Mouse (Mus musculus): ENCODE results near the gene Taar3.

Taar3 gene

DNA sequence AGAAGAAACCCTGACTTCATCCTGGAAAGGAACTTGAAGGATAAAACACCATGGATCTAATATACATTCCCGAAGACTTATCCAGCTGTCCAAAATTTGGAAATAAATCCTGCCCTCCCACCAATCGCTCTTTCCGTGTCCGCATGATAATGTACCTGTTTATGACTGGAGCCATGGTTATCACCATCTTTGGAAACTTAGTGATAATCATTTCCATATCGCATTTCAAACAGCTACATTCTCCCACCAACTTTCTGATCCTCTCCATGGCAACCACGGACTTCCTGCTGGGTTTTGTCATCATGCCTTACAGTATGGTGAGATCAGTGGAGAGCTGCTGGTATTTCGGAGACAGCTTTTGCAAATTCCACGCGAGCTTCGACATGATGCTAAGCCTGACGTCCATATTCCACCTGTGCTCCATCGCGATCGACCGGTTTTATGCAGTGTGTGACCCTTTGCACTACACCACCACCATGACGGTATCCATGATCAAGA lies at the start of gene Taar3:
TSS of gene Taar3 (plus strand) at position 51 of the 498 bp plus-strand sequence.
- DNase-seq (ENCODE audit: low spot score in 2 of 2), result no peak

DNA sequence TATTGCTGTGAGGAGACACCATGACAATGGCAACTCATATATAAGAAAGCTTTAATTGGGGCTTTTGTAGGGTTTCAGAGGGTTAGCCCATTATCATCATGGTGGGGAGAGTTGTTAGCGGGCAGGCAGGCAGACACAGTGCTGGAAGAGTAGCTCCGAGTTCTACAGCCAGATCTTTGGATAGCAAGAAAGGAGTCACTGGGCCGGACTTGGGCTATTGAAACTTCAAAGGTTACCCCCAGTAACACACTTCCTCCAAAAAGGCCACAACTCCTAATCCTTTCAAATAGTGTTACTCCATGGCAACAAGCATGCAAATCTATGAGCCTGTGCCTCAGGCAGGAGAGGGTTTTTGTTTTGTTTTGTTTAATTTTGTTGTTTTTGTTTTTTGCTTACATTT lies 48.2 kb upstream of the Taar3 start:
- DNase-seq (ENCODE audit: low spot score in 2 of 2), result no peak

DNA sequence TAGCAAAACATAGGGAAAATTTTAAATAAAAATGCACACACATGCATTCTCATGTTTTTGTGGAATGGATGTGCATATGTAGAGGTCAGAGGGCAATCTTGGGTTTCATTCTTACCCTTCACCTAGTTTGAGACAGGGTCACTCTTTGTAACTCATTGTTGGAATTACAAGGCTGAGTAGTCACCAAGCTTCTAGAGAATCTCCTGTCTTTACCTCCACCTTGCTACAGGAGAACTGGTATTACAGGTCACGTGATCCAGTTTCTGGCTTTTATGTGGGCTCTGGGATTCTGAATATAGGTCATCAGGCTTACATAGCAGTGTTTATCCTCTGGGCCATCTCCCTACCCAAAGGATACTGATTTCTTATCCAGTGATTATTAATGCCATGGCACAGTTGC lies 43.7 kb upstream of the Taar3 start:
- no peak for DNase-seq (ENCODE audit: low spot score in 2 of 2)

DNA sequence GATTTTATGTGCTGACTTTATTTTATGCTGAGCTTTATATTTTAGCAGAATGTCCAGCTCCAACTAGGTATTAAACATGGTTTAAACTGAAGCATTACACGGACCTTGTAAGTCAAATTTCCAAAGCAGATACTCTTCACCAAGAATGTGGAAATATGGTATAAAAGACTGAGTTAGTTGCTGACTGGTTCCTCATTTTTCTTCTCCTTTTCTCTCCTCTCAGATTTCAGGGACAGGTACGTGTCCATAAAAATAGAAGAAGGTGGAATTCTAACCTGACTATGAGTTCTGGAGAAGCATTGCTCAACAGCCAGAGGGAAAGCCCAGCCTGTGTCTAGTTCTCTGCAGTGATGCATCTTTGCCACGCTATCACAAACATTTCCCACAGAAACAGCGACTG lies 29.3 kb upstream of the Taar3 start, which contains the start of gene Taar1:
TSS of gene Taar1 (plus strand) at position 301 of the 400 bp plus-strand sequence.
- no peak for DNase-seq (ENCODE audit: low spot score in 2 of 2)

DNA sequence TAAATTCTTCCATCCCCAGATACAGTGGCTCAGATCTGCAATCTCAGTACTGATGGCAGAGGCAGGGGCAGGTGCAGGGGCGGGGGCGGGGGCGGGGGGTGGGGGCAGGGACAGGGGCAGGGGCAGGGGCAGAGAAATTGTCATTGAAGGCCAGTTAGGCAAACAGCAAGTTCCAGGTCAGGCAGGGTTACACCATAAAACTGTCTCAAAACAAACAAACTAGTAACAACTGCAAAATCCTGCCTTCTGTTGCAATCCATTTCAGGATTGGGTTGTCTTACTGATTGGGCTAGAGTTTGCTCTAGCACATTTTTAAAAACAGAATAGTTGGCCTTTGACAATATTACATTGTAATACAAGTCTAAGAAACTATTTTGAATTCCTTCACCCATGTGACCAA lies 26.9 kb upstream of the Taar3 start:
- no peak for DNase-seq (ENCODE audit: low spot score in 2 of 2)

DNA sequence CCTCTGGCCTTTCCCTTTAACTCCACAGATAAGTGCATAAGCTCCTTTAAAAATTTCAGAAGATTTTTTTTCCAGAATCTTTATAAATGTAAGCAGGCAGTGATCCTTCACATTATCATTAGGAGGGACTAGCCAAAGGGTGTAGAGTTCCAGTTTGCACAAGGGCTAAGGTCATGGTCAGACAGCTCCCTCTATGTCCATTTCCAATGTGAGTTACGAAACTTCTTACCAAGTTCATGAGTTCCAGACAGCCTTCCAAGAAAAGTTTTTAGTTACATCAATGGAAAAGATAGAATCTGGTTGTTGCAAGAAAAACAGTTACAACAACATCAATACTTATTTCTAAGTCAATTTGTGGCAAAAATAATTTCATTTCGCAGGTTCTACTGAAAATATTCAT lies 25.4 kb upstream of the Taar3 start:
- no peak for DNase-seq (ENCODE audit: low spot score in 2 of 2)

DNA sequence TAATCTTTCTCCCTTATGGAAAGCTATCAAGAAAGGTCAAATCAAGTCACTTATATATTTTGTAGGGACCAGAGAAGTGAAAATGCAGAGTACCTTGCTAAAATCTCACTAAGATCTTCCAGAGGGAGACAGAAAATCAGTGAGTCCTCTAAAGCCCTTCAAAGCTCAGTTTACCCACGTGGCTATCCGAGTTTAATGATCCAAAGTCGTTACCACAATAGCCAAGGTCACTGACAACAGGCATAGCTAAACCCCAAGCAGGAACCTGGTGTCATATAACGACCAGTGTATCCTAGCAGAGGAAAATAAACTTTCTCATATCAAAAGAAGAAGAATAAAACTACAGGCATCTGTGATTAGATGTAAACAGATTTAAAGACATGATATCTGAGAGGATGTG lies 11.7 kb upstream of the Taar3 start:
- no peak for DNase-seq (ENCODE audit: low spot score in 2 of 2)

DNA sequence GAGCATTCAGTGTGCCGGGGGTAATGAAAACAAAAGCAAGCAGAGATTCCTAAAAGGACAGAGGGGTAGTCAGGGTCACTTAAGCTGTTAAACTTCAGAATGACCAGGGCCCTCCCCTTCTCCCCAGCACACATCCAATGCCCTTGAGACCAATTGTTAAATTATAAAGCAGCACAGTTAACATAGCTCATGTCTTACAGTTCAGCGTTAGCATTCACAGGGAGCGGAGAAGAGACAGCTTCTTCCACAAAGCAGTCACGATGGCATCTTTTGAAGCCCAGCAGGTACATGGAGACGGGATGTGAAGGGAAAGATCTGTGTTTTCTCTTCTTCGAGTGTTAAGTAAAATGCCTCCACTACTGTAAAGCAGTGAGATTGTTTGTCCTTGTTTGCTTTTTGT lies 11.0 kb upstream of the Taar3 start, which contains the start of gene Taar2:
TSS of gene Taar2 (plus strand) at position 261 of the 400 bp plus-strand sequence.
- DNase-seq (ENCODE audit: low spot score in 2 of 2), result no peak

DNA sequence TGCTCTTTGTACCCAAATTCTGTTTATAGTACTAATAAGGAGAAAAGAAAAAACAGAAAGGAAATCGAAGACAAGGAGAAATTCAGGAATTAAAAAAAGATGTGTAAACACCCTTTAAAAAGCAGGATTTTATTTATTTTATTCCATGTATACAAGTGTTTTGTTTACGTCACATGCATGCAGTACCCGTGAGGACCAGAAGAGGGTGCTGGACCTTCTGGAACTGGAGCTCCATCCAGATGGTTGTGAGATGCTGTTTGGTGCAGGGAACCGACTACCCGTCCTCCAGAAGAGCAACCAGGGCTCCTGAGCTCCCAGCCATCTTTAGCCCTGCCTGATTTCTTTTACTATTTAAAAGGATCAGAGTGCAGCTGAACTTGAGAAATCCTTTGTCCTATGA lies 6.9 kb upstream of the Taar3 start:
- no peak for DNase-seq (ENCODE audit: low spot score in 2 of 2)

DNA sequence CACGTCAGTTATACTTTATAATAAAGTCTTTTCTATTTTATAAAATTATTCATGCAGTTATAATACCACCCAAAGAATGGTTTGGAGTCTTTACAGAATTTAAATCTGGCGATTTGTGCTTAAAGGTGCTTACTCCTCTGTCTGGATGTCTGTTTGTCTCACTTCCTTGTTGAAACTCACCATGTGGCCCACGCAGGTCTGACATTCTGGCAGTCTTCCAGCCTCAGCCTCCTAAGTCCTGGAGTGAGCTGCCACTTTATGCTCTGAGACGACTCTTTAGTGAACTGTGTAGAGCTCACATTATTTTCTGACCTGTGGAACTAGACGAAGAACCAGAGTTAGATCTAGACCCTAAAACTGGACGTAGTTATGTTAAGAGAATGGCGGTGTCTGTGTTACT lies 1.3 kb upstream of the Taar3 start:
- no peak for DNase-seq (ENCODE audit: low spot score in 2 of 2)

DNA sequence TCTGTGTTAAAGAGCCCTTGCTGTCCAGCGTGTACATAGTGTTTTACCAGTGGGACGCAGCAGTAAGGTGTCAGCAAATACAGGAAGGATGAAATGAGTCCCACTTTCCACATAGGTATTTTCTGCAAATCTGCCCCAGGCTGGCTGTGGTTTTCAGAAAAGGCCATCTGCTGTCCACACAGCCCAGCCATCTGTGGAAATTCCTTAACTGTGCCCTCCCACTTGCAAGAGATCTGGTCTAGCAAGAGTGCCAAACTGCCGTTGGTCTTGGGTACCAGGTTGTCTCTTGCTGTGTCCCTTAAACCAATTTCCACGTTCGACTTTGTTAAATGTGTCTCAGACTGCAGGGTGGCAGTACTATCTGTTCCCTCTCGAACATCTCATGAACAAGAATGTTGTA lies 2.4 kb downstream of the Taar3 start:
- no peak for DNase-seq (ENCODE audit: low spot score in 2 of 2)

DNA sequence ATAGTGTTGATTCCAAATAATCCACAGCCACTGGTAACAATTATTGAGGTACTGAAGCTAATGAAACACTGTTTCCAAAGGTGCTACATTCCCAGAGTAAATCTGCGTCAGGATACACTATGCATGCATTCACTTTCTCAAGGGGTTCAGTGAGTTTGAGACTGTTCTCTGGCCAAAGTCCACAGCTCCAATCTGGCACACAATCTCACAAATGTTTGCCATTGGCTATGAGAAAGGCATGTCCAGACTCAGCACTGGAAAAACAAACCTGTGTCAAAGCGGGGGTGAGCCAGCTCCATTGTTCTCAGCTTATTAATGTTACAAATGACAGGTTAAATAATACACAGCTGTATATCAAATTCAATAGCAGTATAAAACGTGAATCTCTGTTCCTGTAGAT lies 9.7 kb downstream of the Taar3 start:
- DNase-seq (ENCODE audit: low spot score in 2 of 2), result no peak

DNA sequence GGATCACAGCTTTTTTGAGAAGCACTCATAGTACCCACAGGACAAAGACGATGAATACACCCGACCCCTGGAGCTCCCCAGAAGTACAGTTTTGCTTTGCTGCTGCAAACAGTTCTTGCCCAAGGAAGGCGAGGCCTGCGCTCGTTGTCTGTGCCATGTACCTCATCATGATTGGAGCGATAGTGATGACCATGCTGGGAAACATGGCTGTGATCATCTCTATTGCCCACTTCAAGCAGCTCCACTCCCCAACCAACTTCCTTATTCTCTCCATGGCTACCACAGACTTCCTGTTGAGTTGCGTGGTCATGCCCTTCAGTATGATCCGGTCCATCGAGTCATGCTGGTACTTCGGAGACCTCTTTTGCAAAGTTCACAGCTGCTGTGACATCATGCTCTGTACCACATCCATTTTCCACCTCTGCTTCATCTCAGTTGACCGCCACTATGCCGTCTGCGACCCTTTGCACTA lies 11.1 kb downstream of the Taar3 start, which contains the start of gene Taar4:
TSS of gene Taar4 (plus strand) at position 51 of the 472 bp plus-strand sequence.
- no peak for DNase-seq (ENCODE audit: low spot score in 2 of 2)

DNA sequence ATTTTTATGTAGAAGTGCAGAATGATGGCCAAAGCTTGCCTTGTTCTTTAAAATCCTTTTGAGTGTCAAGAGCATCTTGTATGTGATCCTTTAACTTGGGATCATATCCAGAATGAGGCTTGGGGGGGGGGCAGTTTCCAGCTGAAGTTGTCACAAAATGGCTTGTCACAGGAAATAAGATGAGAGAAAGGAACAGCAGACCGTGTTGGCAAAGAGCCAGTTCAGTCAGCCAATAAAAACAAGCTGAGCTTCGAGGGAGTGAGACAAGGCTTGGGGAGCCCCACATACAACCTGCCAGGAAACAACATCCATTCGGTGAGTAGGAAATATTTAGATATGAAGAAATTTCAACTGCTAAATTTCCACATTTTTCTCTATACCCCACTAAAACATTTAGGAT lies 14.1 kb downstream of the Taar3 start:
- DNase-seq (ENCODE audit: low spot score in 2 of 2), result no peak

DNA sequence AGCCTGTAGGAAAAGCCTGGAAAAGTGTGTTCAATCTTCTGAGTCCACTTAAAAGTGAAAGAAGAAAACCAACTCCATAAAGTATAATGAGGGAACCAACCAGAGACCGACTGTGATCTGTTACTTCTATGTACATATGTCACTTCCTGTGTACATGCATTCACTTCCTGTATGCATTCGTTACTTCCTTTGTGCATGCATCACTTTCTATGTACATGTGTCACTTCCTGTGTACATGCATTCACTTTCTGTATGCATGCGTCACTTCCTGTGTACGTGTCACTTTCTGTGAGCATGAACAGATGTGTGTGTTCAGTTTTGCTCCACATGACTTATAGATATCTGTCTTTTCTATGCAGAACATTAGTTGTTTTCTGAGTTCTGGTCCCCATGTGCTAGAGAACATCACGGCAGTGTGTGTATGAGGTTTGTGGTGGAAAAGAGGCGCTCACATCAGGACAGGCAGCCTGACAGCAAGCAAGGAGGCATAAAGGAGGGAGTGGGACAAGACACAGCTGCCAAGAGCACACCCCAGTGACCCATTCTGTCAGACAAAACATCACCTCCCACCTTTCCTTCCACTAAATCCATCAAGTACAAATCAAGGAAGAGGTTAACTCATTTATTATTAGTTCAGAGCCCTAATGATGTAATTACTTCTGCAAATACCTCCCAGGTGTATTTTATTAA lies 15.7 kb downstream of the Taar3 start:
- no peak for DNase-seq (ENCODE audit: low spot score in 2 of 2)

DNA sequence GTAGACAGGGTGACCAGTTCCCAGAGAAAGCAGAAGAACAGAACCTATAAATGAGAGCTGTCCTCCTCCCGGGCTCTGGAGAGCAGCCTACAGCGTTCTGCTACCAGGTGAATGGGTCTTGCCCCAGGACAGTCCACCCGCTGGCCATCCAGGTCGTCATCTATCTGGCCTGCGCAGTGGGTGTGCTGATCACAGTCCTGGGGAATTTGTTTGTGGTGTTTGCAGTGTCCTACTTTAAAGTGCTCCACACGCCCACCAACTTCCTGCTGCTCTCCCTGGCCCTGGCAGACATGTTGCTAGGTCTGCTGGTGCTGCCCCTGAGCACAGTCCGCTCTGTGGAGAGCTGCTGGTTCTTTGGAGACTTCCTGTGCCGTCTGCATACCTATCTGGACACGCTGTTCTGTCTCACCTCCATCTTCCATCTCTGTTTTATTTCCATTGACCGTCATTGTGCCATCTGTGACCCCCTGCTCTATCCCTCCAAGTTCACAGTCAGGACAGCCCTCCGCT lies 21.4 kb downstream of the Taar3 start, which contains the start of gene Taar5:
TSS of gene Taar5 (plus strand) at position 51 of the 510 bp plus-strand sequence.
- DNase-seq (ENCODE audit: low spot score in 2 of 2), result no peak

DNA sequence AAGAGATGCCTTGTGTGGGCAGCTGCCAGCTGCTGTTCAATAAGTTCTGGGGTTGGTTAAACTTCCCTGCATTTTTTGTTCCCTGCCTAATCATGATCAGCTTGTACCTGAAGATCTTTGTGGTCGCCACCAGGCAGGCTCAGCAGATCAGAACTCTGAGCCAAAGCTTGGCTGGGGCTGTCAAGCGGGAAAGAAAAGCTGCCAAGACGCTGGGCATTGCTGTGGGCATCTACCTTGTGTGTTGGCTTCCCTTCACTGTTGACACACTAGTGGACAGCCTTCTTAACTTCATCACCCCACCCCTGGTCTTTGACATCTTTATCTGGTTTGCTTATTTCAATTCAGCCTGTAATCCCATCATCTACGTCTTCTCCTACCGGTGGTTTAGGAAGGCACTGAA lies 21.9 kb downstream of the Taar3 start:
- DNase-seq (ENCODE audit: low spot score in 2 of 2), result no peak

DNA sequence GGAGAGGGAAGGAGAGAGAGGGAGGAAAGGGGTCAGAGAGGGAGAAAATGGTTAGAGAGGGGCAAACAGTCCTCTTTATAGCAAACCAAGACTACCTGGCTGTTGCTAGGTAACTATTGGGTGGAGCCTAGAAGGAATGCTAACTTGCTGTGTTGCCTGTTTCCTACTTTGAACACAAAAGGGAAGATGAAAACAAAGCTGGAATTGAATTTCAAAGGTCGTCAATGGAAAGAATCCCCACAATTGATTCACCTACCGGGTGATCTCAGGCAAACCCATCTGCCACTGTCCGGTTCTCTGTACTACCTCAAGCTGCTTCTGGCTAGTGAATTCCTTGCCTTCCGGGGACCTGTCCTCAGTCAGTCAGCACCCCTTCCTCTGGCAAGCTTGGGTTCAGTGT lies 28.6 kb downstream of the Taar3 start:
- DNase-seq (ENCODE audit: low spot score in 2 of 2), result no peak

DNA sequence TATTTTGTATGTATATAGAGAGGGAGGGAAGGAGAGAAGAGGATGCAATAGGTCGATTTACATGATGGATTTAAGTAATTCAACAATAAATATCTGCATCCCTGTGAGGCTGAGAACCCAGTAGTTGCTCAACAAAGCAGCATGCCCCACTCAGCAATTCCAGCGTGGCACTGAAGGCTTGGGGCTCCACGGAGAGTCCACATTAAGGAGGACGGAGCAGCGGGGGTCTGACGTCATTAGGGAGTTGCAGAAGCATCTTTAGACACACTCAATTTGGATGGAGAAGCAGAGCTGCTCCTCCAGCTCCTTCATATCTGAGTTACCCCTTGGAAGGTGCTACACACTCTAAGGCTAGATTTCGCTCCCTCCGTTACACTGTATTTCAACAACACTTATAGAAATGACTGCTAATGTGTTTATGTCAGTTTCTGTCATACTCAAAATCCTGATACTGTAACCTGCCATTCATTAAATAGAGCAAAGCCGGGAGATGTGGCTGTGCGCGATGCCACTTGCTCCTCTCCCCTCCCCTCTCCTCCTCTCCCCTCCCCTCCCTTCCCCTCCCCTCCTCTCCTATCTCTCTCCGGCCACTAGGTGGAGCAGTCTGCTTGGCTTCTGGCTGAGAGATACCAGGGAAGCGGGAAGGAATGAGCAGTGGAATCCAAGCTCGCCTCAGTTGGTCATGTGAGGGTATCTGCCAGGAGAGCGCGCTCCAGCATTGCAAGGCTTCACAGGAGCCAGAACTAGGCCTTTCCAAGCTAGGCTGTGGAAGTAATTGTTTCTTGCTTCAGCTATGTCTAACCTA lies 29.7 kb downstream of the Taar3 start:
- DNase-seq (ENCODE audit: low spot score in 2 of 2), result peak; percentile 22 to 67

DNA sequence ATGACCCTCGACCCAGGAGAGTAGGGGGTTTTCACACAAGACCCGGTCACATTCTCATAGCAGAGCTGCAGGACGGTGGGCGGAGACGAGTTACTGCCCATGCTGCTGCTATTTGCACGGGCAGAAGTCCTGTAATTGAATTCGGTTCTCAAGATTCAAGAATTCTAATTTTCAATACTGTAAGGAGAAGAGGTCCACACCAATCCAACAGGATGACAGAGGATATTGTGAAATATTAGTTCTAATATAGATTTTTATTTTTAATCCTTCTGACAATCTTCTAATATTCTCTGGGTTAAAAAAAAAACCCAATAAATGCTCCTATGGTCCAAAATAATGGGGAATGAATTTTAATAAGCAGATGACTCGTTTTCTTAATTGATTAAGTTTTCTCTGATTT lies 36.2 kb downstream of the Taar3 start, which contains the start of gene Taar6:
TSS of gene Taar6 (minus strand) at position 101 of the 400 bp plus-strand sequence.
- DNase-seq (ENCODE audit: low spot score in 2 of 2), result no peak

DNA sequence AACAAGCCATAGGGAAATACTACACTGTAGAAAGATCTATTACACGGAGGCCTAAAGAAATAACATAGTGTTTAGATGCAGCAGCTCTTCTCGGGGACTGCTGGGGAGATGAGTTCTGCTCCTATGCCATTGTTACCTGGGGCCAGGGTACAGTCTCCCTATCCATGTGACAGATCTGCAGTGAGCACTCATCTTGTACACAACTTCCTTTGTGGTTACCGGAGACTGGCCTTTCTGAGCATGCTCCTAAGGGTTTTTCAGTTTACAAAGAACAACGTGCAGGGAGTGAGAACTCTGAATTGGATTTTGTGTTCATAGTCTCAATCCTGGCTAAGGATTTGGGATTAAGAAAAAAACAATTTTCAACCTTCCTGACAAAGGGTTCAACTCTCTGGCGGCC lies 37.1 kb downstream of the Taar3 start:
- no peak for DNase-seq (ENCODE audit: low spot score in 2 of 2)

DNA sequence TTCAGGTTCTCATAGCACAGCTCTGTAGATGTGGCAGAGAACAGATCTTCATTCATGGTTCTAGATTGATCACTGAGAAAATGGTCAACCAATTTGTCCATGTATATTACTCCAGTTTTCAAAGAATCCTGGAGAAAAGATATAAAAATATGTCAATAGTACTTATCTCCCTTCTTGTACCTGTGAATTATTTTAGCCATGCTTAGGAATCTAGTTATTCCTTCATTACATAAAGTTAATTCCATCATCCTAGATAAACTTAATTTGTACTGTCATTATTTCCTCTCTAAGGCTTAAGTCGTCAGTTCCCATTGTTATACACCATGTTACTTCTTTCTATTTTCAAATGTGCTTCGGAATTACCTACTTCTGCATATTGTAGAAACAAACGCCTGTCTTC lies 44.0 kb downstream of the Taar3 start, which contains the start of gene Taar7a:
TSS of gene Taar7a (minus strand) at position 101 of the 400 bp plus-strand sequence.
- DNase-seq (ENCODE audit: low spot score in 2 of 2), result no peak
